Mouse (Mus musculus) liver, embryonic 11.5 days (tissue): ENCODE measurements around the gene Midn. TPM values are rescaled to one million over a fixed set of nuclear protein-coding genes. Genes with fewer than 3 reads are reported as not detected.

Source experiments
- ATAC-seq: fragments of 200-750 bp; cut with Nextera tagmentation; replicated peaks from 2 replicates; pipeline ENCODE4 v1.8.0; 2017; ENCODE audit warnings: moderate number of reproducible peaks, mild to moderate bottlenecking, moderate TSS enrichment, moderate library complexity; ENCODE audit not compliant: low FRiP score
- DNase-seq: peaks from one replicate; pipeline ENCODE4 v3.0.0-alpha.2; 2017; ENCODE audit warnings: low spot score
- H3K27ac ChIP-seq: fragments of 300-500 bp; sonication (generic); 2 replicates; pipeline ENCODE4 v1.5.1; 2014; ENCODE audit warnings: mild to moderate bottlenecking, low read depth, low read length, control low read depth
- H3K27me3 ChIP-seq: fragments of 300-500 bp; sonication (generic); replicated peaks from 2 replicates; pipeline ENCODE4 v1.6.1; 2014; ENCODE audit warnings: low read length, mixed read lengths; ENCODE audit not compliant: control insufficient read depth, insufficient read depth
- H3K36me3 ChIP-seq: fragments of 300-500 bp; sonication (generic); 2 replicates; pipeline ENCODE4 v1.6.1; 2014; ENCODE audit warnings: mild to moderate bottlenecking, low read length, moderate library complexity, mixed read lengths; ENCODE audit not compliant: control insufficient read depth, insufficient read depth
- H3K4me1 ChIP-seq: fragments of 300-500 bp; sonication (generic); replicated peaks from 2 replicates; pipeline ENCODE4 v1.6.1; 2014; ENCODE audit warnings: low read length, mixed read lengths; ENCODE audit not compliant: control insufficient read depth, insufficient read depth
- H3K4me2 ChIP-seq: fragments of 300-500 bp; sonication (generic); 2 replicates; pipeline ENCODE4 v1.6.1; 2014; ENCODE audit warnings: mild to moderate bottlenecking, control low read depth, moderate library complexity
- H3K4me3 ChIP-seq: fragments of 300-500 bp; sonication (generic); 2 replicates; pipeline ENCODE4 v1.5.1; 2014; ENCODE audit warnings: low read depth, low read length, control low read depth
- H3K9ac ChIP-seq: fragments of 300-500 bp; sonication (generic); 2 replicates; pipeline ENCODE4 v1.6.1; 2014; ENCODE audit warnings: low read depth, low read length, control low read depth
- H3K9me3 ChIP-seq: fragments of 300-500 bp; sonication (generic); 2 replicates; pipeline ENCODE4 v1.6.1; 2016; ENCODE audit warnings: low read length, inconsistent platforms, mixed read lengths; ENCODE audit not compliant: control insufficient read depth
- WGBS: fragments of 180-500 bp; shearing (Covaris S2); extraction: QIAGEN DNeasy Blood & Tissue Kit; methylation state at CpG from one replicate; pipeline ENCODE4 v1.1.7; 2014; 5-methylcytosine and 5-hydroxymethylcytosine counted together
- polyA plus RNA-seq: library from polyadenylated mRNA; unstranded; fragments of >200 nt; fragmentation: Nextera tagmentation; extraction: Ambion mirVana; gene quantifications from 2 replicates; pipeline ENCODE4 v1.2.1, GENCODE M21; 2014

Gene Midn
- polyA plus RNA-seq, 1 experiment from 2014 or later = 20.1 TPM

GRCm38 (mm10) chr10:80167460-80168037 is 19.5 kb downstream of the Midn start:
- H3K4me3 ChIP-seq = peak overlapping the region; percentile 84

DNA sequence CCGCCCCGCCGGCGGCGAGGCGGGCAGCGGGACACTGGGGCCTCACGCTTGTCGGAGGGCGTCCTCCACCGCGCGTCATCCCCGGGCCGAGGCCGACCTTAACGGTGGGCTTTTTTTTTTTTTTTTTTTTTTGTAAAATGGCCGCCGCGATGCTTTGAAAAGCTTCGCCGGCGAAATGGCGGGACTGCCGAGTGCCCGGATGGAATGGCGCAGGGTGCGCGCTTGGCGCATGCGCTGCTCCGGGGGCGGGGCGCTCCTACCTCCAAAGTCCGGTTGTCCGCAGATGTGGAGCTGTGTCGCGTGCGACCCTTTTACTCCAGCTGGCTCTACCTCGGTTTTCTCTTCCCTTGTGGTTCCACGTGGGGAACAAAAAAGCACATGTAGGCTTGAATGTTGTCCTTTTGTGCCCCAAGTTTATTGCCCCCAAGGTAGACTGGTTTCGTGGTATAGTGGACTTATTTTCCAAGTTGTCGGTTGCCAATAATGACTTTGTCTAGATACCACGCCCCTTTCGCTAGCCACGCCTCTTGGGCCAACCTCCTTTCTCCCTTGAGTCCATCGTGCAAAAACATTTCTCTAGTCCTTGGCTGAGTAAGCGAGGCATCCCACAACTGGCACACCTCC is 20.1 kb downstream of the Midn start:
- DNase-seq (peak; percentile 95), ATAC-seq (peak; percentile 60)
- H3K27me3 ChIP-seq = no peaks in the 10 kb centered on the region
- H3K4me3 ChIP-seq = peak overlapping the region; percentile 84
- H3K4me2 ChIP-seq = peak overlapping the region; percentile 84
- H3K9me3 ChIP-seq = no peaks in the 10 kb centered on the region
- WGBS = under 1% methylated on average over 48 of the region's 48 CpGs
- peaks cover 50% of the 10 kb centered on the region for H3K4me1 ChIP-seq
- H3K36me3 ChIP-seq = peaks cover 22% of the 10 kb centered on the region
- peak overlapping the region; percentile 99 for H3K27ac ChIP-seq
- peak overlapping the region; percentile 98 for H3K9ac ChIP-seq

More at GRCm38 (mm10) chr10:80167460-80168037, 19.5 kb downstream of the Midn start:
- DNase-seq (peak; percentile 99), ATAC-seq (peak; percentile 84)
- peak overlapping the region; percentile 98 for H3K9ac ChIP-seq
- peak overlapping the region; percentile 99 for H3K27ac ChIP-seq
- peaks cover 22% of the 10 kb centered on the region for H3K36me3 ChIP-seq
- H3K4me1 ChIP-seq = peaks cover 56% of the 10 kb centered on the region
- H3K4me2 ChIP-seq = peak overlapping the region; percentile 84
- H3K9me3 ChIP-seq = no peaks in the 10 kb centered on the region
- WGBS = under 1% methylated on average over 55 of the region's 55 CpGs
- H3K27me3 ChIP-seq = no peaks in the 10 kb centered on the region

- H3K4me3 ChIP-seq = peak overlapping the region; percentile 84
- no peaks in the 10 kb centered on the region for H3K27me3 ChIP-seq
- H3K36me3 ChIP-seq = peaks cover 22% of the 10 kb centered on the region
- peak overlapping the region; percentile 99 for H3K27ac ChIP-seq
- H3K4me2 ChIP-seq = peak overlapping the region; percentile 84
- DNase-seq (no peak), ATAC-seq (no peak)
- 74% methylated on average over 1 of the region's 1 CpGs for WGBS
- H3K9me3 ChIP-seq = no peaks in the 10 kb centered on the region
- peaks cover 43% of the 10 kb centered on the region for H3K4me1 ChIP-seq
- H3K9ac ChIP-seq = peak overlapping the region; percentile 98
Measured at GRCm38 (mm10) chr10:80169070-80169469, 21.0 kb downstream of the Midn start.

DNA sequence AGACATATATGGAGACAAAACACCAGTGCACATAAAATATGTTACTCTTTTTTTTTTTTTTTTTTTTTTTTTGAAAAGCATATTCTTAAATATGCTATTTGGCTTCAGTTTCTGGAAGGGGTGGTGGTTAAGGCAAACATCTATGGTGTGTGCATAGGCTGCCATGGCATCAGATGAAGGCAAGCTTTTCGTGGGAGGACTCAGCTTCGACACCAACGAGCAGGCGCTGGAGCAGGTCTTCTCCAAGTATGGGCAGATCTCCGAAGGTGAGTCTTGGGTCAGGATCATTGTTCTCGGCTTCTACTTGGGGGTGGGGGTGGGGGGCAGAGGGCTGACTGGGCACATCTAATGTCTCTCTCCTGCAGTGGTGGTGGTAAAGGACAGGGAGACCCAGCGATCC is 21.6 kb downstream of the Midn start:
- Histone ChIP-seq H3K4me3 (peak overlapping the region; percentile 14; the same call in 1 of the 2 replicates), H3K27me3 (no peaks in the 10 kb centered on the region), H3K36me3 (peaks cover 22% of the 10 kb centered on the region), H3K27ac (no peak overlapping the region), H3K4me2 (no peak overlapping the region), H3K9ac (no peak overlapping the region), H3K4me1 (peaks cover 37% of the 10 kb centered on the region), H3K9me3 (no peaks in the 10 kb centered on the region)
- DNase-seq (no peak), ATAC-seq (no peak)
- 95% methylated on average over 7 of the region's 7 CpGs for WGBS

- DNase-seq = no peak
- Histone ChIP-seq H3K4me2 (no peak overlapping the region), H3K4me1 (peaks cover 36% of the 10 kb centered on the region), H3K36me3 (peaks cover 22% of the 10 kb centered on the region), H3K27me3 (no peaks in the 10 kb centered on the region), H3K4me3 (no peak overlapping the region), H3K27ac (no peak overlapping the region), H3K9me3 (no peaks in the 10 kb centered on the region), H3K9ac (no peak overlapping the region)
- ATAC-seq = no peak
- WGBS = 96% methylated on average over 16 of the region's 16 CpGs
Measured at GRCm38 (mm10) chr10:80170052-80170451, 22.0 kb downstream of the Midn start.

DNA sequence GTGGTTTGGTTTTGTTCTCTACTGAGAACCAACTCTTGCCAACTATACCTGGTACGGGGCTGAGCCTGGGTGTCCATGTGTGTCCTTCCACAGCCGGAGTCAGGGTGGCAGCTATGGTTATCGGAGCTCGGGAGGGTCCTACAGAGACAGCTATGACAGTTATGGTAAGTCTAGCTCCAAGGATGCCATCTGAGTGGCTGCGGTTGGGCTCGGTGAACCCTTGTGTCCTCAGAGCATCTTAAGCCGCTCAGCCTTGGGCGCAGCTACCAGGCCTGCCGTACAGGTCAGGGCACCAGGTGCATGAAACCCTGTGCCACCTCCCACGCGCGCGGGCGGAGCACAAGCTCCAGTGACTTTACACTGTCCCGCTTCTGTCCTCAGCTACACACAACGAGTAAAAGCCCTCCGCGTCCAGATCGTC is 22.5 kb downstream of the Midn start:
- Histone ChIP-seq H3K4me2 (no peak overlapping the region), H3K9ac (no peak overlapping the region), H3K4me3 (no peak overlapping the region), H3K4me1 (peaks cover 31% of the 10 kb centered on the region), H3K27me3 (no peaks in the 10 kb centered on the region), H3K9me3 (no peaks in the 10 kb centered on the region), H3K36me3 (peaks cover 22% of the 10 kb centered on the region), H3K27ac (no peak overlapping the region)
- DNase-seq = no peak
- no peak for ATAC-seq
- 95% methylated on average over 19 of the region's 19 CpGs for WGBS

DNA sequence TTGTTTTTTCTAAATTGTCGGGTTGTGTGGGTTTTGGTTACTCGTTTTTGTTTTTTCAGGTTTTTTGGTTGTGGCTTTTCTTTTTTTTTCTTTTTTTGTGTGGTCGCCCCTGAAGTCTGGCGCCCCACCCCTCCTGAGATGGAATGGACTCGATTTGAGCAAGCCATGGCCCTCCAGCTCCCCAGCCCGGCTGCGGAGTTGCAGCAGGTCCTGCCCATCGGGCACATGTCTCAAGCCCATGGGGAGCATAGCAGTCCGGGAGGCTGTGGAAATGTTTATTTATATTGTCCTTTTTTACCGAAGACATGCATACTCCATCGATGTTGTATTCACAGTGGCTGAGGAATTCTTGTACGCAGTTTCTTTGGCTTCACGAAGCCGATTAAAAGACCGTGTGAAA is 23.2 kb downstream of the Midn start:
- Histone ChIP-seq H3K4me3 (peak overlapping the region; percentile 18), H3K4me2 (no peak overlapping the region; the same call in 1 of the 2 replicates), H3K9me3 (no peaks in the 10 kb centered on the region), H3K27me3 (no peaks in the 10 kb centered on the region), H3K36me3 (peaks cover 22% of the 10 kb centered on the region), H3K27ac (no peak overlapping the region), H3K4me1 (peaks cover 25% of the 10 kb centered on the region), H3K9ac (no peak overlapping the region)
- DNase-seq (no peak), ATAC-seq (no peak)
- 90% methylated on average over 15 of the region's 15 CpGs for WGBS

DNA sequence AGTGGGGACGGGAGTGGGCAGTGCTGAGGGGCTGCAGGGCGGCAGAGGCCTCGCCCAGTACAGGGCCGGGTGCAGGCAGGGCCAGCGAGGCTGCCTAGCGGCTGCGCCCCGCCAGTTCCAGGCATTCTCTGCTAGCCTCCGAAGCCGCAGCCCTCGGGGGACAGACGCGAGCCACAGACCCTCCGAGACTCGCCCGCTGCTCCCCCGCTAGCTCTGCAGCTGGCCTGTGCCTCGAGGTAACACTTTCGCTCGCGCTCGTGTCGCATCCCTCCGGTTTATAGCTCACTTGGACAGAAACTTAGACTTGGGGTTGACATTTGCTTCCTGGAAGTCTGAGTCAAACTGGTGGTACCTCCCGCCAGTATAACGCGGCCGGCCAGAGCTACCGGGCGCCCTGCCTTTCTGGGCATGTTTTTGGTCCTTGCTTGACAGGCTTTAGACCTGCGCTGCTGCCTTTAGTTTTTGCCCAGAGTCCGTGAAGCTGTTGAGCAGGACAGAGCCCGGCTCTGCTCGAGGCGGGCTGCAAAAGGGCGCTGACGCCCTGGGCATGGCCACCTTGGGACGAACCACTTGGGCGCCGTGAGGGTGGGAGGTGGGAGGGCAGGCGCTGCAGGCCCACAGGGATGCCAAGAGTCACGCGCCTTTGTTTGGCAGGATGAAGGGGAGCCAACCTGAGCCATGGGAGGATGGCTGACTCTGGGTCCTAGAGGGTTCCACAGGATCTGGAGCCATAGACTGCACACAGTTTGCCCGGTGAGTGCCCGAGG is 23.9 kb downstream of the Midn start:
- peak overlapping the region; percentile 79 for H3K9ac ChIP-seq
- ATAC-seq = no peak
- peaks cover 19% of the 10 kb centered on the region for H3K4me1 ChIP-seq

More for the DNA sequence above, 23.9 kb downstream of the Midn start:
- peaks cover 22% of the 10 kb centered on the region for H3K36me3 ChIP-seq
- H3K27ac ChIP-seq = peak overlapping the region; percentile 92
- no peak for DNase-seq
- H3K9me3 ChIP-seq = no peaks in the 10 kb centered on the region
- peak overlapping the region; percentile 85 for H3K4me2 ChIP-seq
- H3K27me3 ChIP-seq = no peaks in the 10 kb centered on the region
- peak overlapping the region; percentile 65 for H3K4me3 ChIP-seq
- WGBS = 87% methylated on average over 45 of the region's 45 CpGs
